Mouse (Mus musculus) neural tube, embryonic 12.5 days (tissue): Measurements from ENCODE around the gene Tmem123. TPM values are rescaled to one million over a fixed set of nuclear protein-coding genes. Genes with fewer than 3 reads are reported as not detected.

Experiments
- ATAC-seq: fragments of 200-750 bp; cut with Nextera tagmentation; 2 replicates; pipeline ENCODE4 v1.8.0; 2017; ENCODE audit warnings: low read depth, mild to moderate bottlenecking, moderate TSS enrichment, moderate library complexity; ENCODE audit not compliant: low FRiP score
- H3K27ac ChIP-seq: fragments of 300-500 bp; sonication (generic); 2 replicates; pipeline ENCODE4 v1.5.1; 2016
- H3K27me3 ChIP-seq: fragments of 300-500 bp; sonication (generic); replicated peaks from 2 replicates; pipeline ENCODE4 v1.6.1; 2016; ENCODE audit warnings: mild to moderate bottlenecking
- H3K36me3 ChIP-seq: fragments of 300-500 bp; sonication (generic); 2 replicates; pipeline ENCODE4 v1.6.1; 2016; ENCODE audit warnings: mild to moderate bottlenecking
- H3K4me1 ChIP-seq: fragments of 300-500 bp; sonication (generic); 2 replicates; pipeline ENCODE4 v1.6.1; 2016
- H3K4me2 ChIP-seq: fragments of 300-500 bp; sonication (generic); replicated peaks from 2 replicates; pipeline ENCODE4 v1.6.1; 2016; ENCODE audit warnings: mild to moderate bottlenecking
- H3K4me3 ChIP-seq: fragments of 300-500 bp; sonication (generic); 2 replicates; pipeline ENCODE4 v1.5.1; 2016
- H3K9ac ChIP-seq: fragments of 300-500 bp; sonication (generic); 2 replicates; pipeline ENCODE4 v1.6.1; 2016; ENCODE audit warnings: mild to moderate bottlenecking
- H3K9me3 ChIP-seq: fragments of 300-500 bp; sonication (generic); 2 replicates; pipeline ENCODE4 v1.6.1; 2016; ENCODE audit warnings: mild to moderate bottlenecking
- WGBS: fragments of 180-500 bp; shearing (Covaris S2); methylation state at CpG from one replicate; pipeline ENCODE4 v1.1.7; 2016; 5-methylcytosine and 5-hydroxymethylcytosine counted together
- microRNA-seq: library from miRNA; unstranded; fragments of <30 nt; microRNA quantifications from one replicate; pipeline ENCODE4, GENCODE M21; 2017
- polyA plus RNA-seq: library from polyadenylated mRNA; unstranded; fragments of >200 nt; fragmentation: Nextera tagmentation; extraction: Ambion mirVana; gene quantifications from 2 replicates; pipeline ENCODE4 v1.2.1, GENCODE M21; 2016

Tmem123 gene
- polyA plus RNA-seq, 1 experiment from 2014 or later: 70.4 TPM

DNA sequence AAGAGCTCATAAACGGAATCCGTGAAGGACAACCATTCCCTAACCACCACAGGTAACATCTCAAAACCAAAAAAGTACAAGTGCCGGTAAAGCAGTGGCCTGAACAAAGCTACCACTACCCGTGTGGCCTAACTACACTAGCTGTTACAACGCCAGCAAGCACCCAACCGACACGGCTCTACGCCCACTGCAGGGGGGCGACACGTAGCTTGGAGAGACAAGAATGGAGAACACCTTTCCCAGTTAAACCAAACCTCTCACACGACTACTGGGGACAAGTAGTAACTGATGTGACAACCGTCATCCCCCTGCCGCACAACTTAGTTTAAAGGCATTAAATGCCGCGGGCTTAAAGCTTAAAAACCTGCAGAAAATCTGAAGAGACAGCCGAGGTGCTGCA lies 72.5 kb downstream of the Tmem123 start:
- Histone ChIP-seq H3K36me3 (peaks cover 12% of the 10 kb centered on the region), H3K4me3 (peak overlapping the region; percentile 62), H3K9me3 (no peaks in the 10 kb centered on the region), H3K27ac (peak overlapping the region; percentile 96), H3K4me1 (peaks cover 10% of the 10 kb centered on the region), H3K27me3 (no peaks in the 10 kb centered on the region), H3K4me2 (peak overlapping the region; percentile 69), H3K9ac (peak overlapping the region; percentile 76)
- peak; percentile 64 for ATAC-seq
- WGBS: under 1% methylated on average over 16 of the region's 16 CpGs

- H3K9ac ChIP-seq: peak within 1 kb of the TSS; percentile 76
- H3K27ac ChIP-seq: peak within 1 kb of the TSS; percentile 96
- H3K4me1 ChIP-seq: peaks cover 10% of the 10 kb centered on the region; the same call in 1 of the 2 replicates
- ATAC-seq: peak; percentile 97
- H3K36me3 ChIP-seq: peaks cover 12% of the 10 kb centered on the region
- no peaks in the 10 kb centered on the region for H3K9me3 ChIP-seq
- under 1% methylated on average over 68 of the region's 68 CpGs for WGBS
- no peaks in the 10 kb centered on the region for H3K27me3 ChIP-seq
- H3K4me3 ChIP-seq: peak within 1 kb of the TSS; percentile 62
- peak within 1 kb of the TSS; percentile 69 for H3K4me2 ChIP-seq
Observed at GRCm38 (mm10) chr9:7836905-7837805, 73.3 kb downstream of the Tmem123 start, which contains the start of gene Birc2. Gene Birc2 (minus strand): TSS chr9:7837064.

- H3K9me3 ChIP-seq: no peaks in the 10 kb centered on the region
- peak overlapping the region; percentile 96 for H3K27ac ChIP-seq
- H3K4me3 ChIP-seq: peak overlapping the region; percentile 62
- H3K4me1 ChIP-seq: peaks cover 10% of the 10 kb centered on the region; the same call in 1 of the 2 replicates
- ATAC-seq: peak; percentile 30
- H3K9ac ChIP-seq: peak overlapping the region; percentile 76
- H3K27me3 ChIP-seq: no peaks in the 10 kb centered on the region
- peaks cover 12% of the 10 kb centered on the region for H3K36me3 ChIP-seq
- 20% methylated on average over 14 of the region's 14 CpGs for WGBS
- peak overlapping the region; percentile 69 for H3K4me2 ChIP-seq
Observed at GRCm38 (mm10) chr9:7837806-7838440, 74.1 kb downstream of the Tmem123 start.

DNA sequence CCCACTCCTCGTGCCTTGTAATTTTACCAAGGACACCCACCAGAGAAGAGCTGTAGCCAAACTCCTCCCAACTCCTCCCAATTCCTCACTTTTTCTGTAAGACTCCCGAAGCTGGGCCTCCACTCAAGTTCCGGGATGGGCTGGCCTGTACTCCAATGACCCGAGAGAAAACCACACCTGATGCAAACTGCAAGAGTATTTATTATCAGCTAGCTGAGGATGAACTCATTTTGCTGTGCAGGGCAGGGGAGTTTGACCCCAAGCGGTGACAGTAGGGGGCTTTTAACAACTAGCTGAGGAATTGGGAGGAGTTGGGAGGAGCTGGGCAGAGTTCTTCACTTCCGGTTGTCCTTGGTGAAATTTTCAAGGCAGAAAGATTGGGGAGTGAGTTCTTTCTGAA lies 77.4 kb downstream of the Tmem123 start:
- H3K4me1 ChIP-seq: no peaks in the 10 kb centered on the region
- H3K27me3 ChIP-seq: no peaks in the 10 kb centered on the region
- no peaks in the 10 kb centered on the region for H3K9me3 ChIP-seq
- no peak for ATAC-seq
- H3K4me2 ChIP-seq: no peak overlapping the region
- H3K36me3 ChIP-seq: no peaks in the 10 kb centered on the region
- no peak overlapping the region for H3K9ac ChIP-seq
- no peak overlapping the region for H3K27ac ChIP-seq
- 60% methylated on average over 6 of the region's 6 CpGs for WGBS
- H3K4me3 ChIP-seq: no peak overlapping the region

Small RNA genes lying within 50 kb of the gene (microRNA-seq; reads per million reads assigned to microRNA genes)
- 5.0 reads per million, percentile 15 among the genes with 10 or more reads in this experiment for gene Mir5618

Other genes starting within 250 kb of the Tmem123 start
- gene Mmp8, start 205.6 kb upstream of the Tmem123 start, polyA plus RNA-seq: 0.20 and 0.23 TPM in 2 replicates
- not detected in 2 replicates for gene Mmp27, start 192.6 kb upstream of the Tmem123 start, polyA plus RNA-seq
- gene Mmp20, start 135.8 kb upstream of the Tmem123 start, polyA plus RNA-seq: not detected in 2 replicates
- gene Mmp7, start 72.0 kb upstream of the Tmem123 start, polyA plus RNA-seq: not detected in 2 replicates
- gene Birc2, start 73.0 kb downstream of the Tmem123 start, polyA plus RNA-seq: 40.0 and 41.9 TPM in 2 replicates
- 2.1 and 3.8 TPM in 2 replicates for gene Birc3, start 109.1 kb downstream of the Tmem123 start, polyA plus RNA-seq
- 27.5 and 30.3 TPM in 2 replicates for gene Yap1, start 240.6 kb downstream of the Tmem123 start, polyA plus RNA-seq